Mouse (Mus musculus): Measurements from ENCODE around the gene Cd244a.

Gene Cd244a

GRCm38 (mm10) chr1:171558898-171559297, at the start of gene Cd244a:
Cd244a (plus strand) TSS chr1:171559193.
- no peak for DNase-seq (ENCODE audit: extremely low spot score, low spot score)

- DNase-seq (ENCODE audit: extremely low spot score, low spot score) = no peak
Measured at GRCm38 (mm10) chr1:171513234-171513633, 45.8 kb upstream of the Cd244a start.

- no peak for DNase-seq (ENCODE audit: extremely low spot score, low spot score)
Measured at GRCm38 (mm10) chr1:171513760-171514159, 45.2 kb upstream of the Cd244a start.

GRCm38 (mm10) chr1:171515039-171515438, 44.0 kb upstream of the Cd244a start:
- no peak for DNase-seq (ENCODE audit: extremely low spot score, low spot score)

GRCm38 (mm10) chr1:171515557-171515956, 43.4 kb upstream of the Cd244a start:
- DNase-seq (ENCODE audit: extremely low spot score, low spot score) = no peak

GRCm38 (mm10) chr1:171531367-171531766, 27.6 kb upstream of the Cd244a start:
- DNase-seq (ENCODE audit: extremely low spot score, low spot score) = no peak

GRCm38 (mm10) chr1:171532830-171533229, 26.2 kb upstream of the Cd244a start:
- DNase-seq (ENCODE audit: extremely low spot score, low spot score) = no peak

- no peak for DNase-seq (ENCODE audit: extremely low spot score, low spot score)
Measured at GRCm38 (mm10) chr1:171534557-171534956, 24.4 kb upstream of the Cd244a start.

GRCm38 (mm10) chr1:171535194-171535593, 23.8 kb upstream of the Cd244a start, which contains the start of gene Itln1:
Itln1 (minus strand) TSS chr1:171535294.
- DNase-seq (ENCODE audit: extremely low spot score, low spot score) = no peak

- no peak for DNase-seq (ENCODE audit: extremely low spot score, low spot score)
Measured at GRCm38 (mm10) chr1:171540694-171541093, 18.3 kb upstream of the Cd244a start.

- no peak for DNase-seq (ENCODE audit: extremely low spot score, low spot score)
Measured at GRCm38 (mm10) chr1:171551326-171551725, 7.7 kb upstream of the Cd244a start.

GRCm38 (mm10) chr1:171552230-171552629, 6.8 kb upstream of the Cd244a start:
- no peak for DNase-seq (ENCODE audit: extremely low spot score, low spot score)

GRCm38 (mm10) chr1:171553359-171554341, 5.3 kb upstream of the Cd244a start:
- no peak for DNase-seq (ENCODE audit: extremely low spot score, low spot score)

- no peak for DNase-seq (ENCODE audit: extremely low spot score, low spot score)
Measured at GRCm38 (mm10) chr1:171556366-171556765, 2.6 kb upstream of the Cd244a start.

- DNase-seq (ENCODE audit: extremely low spot score, low spot score) = no peak
Measured at GRCm38 (mm10) chr1:171558407-171558806, 586 bp upstream of the Cd244a start.

GRCm38 (mm10) chr1:171560262-171560661, 1.3 kb downstream of the Cd244a start:
- DNase-seq (ENCODE audit: extremely low spot score, low spot score) = no peak

- DNase-seq (ENCODE audit: extremely low spot score, low spot score) = no peak
Measured at GRCm38 (mm10) chr1:171561200-171561599, 2.2 kb downstream of the Cd244a start.

- DNase-seq (ENCODE audit: extremely low spot score, low spot score) = no peak
Measured at GRCm38 (mm10) chr1:171561639-171562225, 2.7 kb downstream of the Cd244a start.

GRCm38 (mm10) chr1:171563042-171563441, 4.0 kb downstream of the Cd244a start:
- DNase-seq (ENCODE audit: extremely low spot score, low spot score) = no peak

- DNase-seq (ENCODE audit: extremely low spot score, low spot score) = peak; percentile 36
Measured at GRCm38 (mm10) chr1:171564247-171564646, 5.3 kb downstream of the Cd244a start.

- no peak for DNase-seq (ENCODE audit: extremely low spot score, low spot score)
Measured at GRCm38 (mm10) chr1:171565888-171566287, 6.9 kb downstream of the Cd244a start.

- DNase-seq (ENCODE audit: extremely low spot score, low spot score) = peak; percentile 31
Measured at GRCm38 (mm10) chr1:171566777-171567176, 7.8 kb downstream of the Cd244a start.

Data from neural tube, embryonic 10.5 days (tissue).